Mouse (Mus musculus) kidney, postnatal 0 days (tissue): Measurements from ENCODE around the gene Ssh3. TPM values are rescaled to one million over a fixed set of nuclear protein-coding genes. Genes with fewer than 3 reads are reported as not detected.

Experiments
- ATAC-seq: fragments of 200-750 bp; cut with Nextera tagmentation; replicated peaks from 2 replicates; pipeline ENCODE4 v1.8.0; 2017; ENCODE audit warnings: low read depth, moderate number of reproducible peaks, moderate TSS enrichment, moderate library complexity; ENCODE audit not compliant: low FRiP score
- DNase-seq: peaks from one replicate; pipeline ENCODE4 v3.0.0-alpha.2; 2016; ENCODE audit warnings: low spot score
- H3K27ac ChIP-seq: fragments of 300-500 bp; sonication (generic); 2 replicates; pipeline ENCODE4 v1.5.1; 2014; ENCODE audit warnings: mild to moderate bottlenecking
- H3K27me3 ChIP-seq: fragments of 300-500 bp; sonication (generic); 2 replicates; pipeline ENCODE4 v1.6.1; 2014; ENCODE audit warnings: low read length, mixed read lengths; ENCODE audit not compliant: insufficient read depth
- H3K36me3 ChIP-seq: fragments of 300-500 bp; sonication (generic); 2 replicates; pipeline ENCODE4 v1.6.1; 2014; ENCODE audit warnings: low read length, mixed read lengths; ENCODE audit not compliant: insufficient read depth
- H3K4me1 ChIP-seq: fragments of 300-500 bp; sonication (generic); replicated peaks from 2 replicates; pipeline ENCODE4 v1.6.1; 2014; ENCODE audit warnings: antibody characterized with exemption, low read length, mixed read lengths; ENCODE audit not compliant: insufficient read depth
- H3K4me2 ChIP-seq: fragments of 300-500 bp; sonication (generic); 2 replicates; pipeline ENCODE4 v1.6.1; 2014; ENCODE audit warnings: mild to moderate bottlenecking, low read length, moderate library complexity, mixed read lengths
- H3K4me3 ChIP-seq: fragments of 300-500 bp; sonication (generic); replicated peaks from 2 replicates; pipeline ENCODE4 v1.5.1; 2014; ENCODE audit warnings: low read depth, low read length
- H3K9ac ChIP-seq: fragments of 300-500 bp; sonication (generic); 2 replicates; pipeline ENCODE4 v1.6.1; 2014; ENCODE audit warnings: low read depth, low read length
- H3K9me3 ChIP-seq: fragments of 300-500 bp; sonication (generic); replicated peaks from 2 replicates; pipeline ENCODE4 v1.6.1; 2016; ENCODE audit warnings: low read length, inconsistent platforms, mixed read lengths
- CTCF ChIP-seq: IDR thresholded peaks from 2 replicates; pipeline ENCODE4 v1.5.1; 2016; ENCODE audit warnings: antibody characterized with exemption, low read depth, mild to moderate bottlenecking, moderate library complexity
- WGBS: fragments of 180-500 bp; shearing (Covaris S2); extraction: QIAGEN DNeasy Blood & Tissue Kit; methylation state at CpG from one replicate; pipeline ENCODE4 v1.1.7; 2014; 5-methylcytosine and 5-hydroxymethylcytosine counted together
- polyA plus RNA-seq: library from polyadenylated mRNA; unstranded; fragments of >200 nt; fragmentation: Nextera tagmentation; extraction: Ambion mirVana; gene quantifications from 2 replicates; pipeline ENCODE4 v1.2.1, GENCODE M21; 2015

The Ssh3 gene
- 15.6 and 18.8 TPM in 2 replicates for polyA plus RNA-seq

DNA sequence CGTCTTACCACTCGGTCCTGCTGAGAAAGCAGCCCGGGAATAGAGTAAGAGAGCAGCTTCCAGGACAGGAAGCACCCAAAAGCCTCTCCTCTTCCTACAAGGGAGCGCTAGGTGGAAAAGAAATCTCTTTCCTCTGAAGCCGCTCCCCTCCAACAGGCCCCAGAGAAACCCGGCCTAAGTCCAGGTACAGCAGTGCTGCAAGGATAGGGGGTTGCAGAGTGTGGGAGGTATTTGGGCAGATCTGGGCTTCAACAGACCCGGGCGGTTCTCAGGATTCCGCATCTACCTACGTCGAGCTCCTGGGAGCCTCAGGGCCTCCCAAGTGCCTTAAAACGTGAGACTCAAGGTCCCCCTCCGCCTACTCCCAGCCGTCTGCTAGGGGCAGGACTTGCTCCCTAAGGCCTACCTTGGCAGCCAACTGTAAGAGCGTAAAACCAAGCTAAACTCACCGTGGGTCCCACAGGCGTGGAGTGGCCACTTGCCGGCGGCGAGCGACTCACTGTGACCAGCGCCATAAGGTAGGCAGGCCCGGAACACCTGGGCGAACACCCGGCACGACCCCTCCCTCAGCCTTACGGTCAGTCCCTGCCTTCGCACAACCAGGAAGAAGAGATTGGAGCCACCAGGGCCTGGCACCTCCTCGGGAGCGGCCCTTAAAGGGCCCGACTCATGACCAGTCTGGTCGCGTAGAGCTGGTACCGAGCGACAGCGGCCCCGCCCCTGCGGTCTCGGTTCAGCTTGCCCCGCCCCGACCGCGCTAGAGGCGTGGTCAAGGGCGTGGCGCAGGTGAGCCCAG, at the start of gene Ssh3:
TSS of gene Ssh3 (minus strand) at position 615 of the 796 bp plus-strand sequence.
- ATAC-seq: peak; percentile 92
- Histone ChIP-seq H3K9ac (peak within 1 kb of the TSS; percentile 62), H3K4me1 (0 out of 2 replicates have a peak, but pooled peaks cover 5% of the 10 kb centered on the region), H3K27ac (peak within 1 kb of the TSS; percentile 20), H3K36me3 (no peaks in the 10 kb centered on the region; the same call in 1 of the 2 replicates), H3K4me2 (peak within 1 kb of the TSS; percentile 61), H3K27me3 (no peaks in the 10 kb centered on the region), H3K4me3 (peak within 1 kb of the TSS; percentile 41), H3K9me3 (no peaks in the 10 kb centered on the region)
- WGBS: 8% methylated on average over 46 of the region's 46 CpGs
- DNase-seq: peak; percentile 70
- no peak for TF ChIP-seq CTCF

DNA sequence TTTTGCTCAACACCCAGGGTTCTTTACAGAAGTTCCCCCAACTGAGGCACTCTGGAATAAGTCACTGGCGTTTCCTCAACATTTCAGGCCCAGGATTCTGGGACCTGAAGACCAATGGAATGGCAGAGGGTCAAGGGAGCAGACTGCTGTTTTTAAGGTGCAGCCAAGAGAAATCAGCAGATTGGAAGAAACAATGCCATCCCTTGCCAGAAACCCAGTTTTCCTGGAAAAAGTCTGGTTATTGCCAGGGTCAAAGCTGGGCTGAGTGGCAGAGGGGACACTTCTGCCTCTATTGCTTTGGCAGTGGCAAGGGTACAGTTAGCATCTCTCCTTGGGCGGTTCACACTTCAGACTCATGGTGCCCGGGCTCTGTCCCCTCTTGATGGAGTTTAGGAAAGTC, 48.2 kb upstream of the Ssh3 start:
- H3K27me3 ChIP-seq: no peaks in the 10 kb centered on the region
- no peak for TF ChIP-seq CTCF
- H3K36me3 ChIP-seq: peaks cover 46% of the 10 kb centered on the region
- no peak overlapping the region for H3K27ac ChIP-seq
- no peak overlapping the region for H3K4me3 ChIP-seq
- DNase-seq: no peak
- no peak for ATAC-seq
- no peak overlapping the region for H3K9ac ChIP-seq
- WGBS: 92% methylated on average over 3 of the region's 3 CpGs
- no peak overlapping the region for H3K4me2 ChIP-seq
- H3K4me1 ChIP-seq: no peaks in the 10 kb centered on the region
- no peaks in the 10 kb centered on the region for H3K9me3 ChIP-seq

DNA sequence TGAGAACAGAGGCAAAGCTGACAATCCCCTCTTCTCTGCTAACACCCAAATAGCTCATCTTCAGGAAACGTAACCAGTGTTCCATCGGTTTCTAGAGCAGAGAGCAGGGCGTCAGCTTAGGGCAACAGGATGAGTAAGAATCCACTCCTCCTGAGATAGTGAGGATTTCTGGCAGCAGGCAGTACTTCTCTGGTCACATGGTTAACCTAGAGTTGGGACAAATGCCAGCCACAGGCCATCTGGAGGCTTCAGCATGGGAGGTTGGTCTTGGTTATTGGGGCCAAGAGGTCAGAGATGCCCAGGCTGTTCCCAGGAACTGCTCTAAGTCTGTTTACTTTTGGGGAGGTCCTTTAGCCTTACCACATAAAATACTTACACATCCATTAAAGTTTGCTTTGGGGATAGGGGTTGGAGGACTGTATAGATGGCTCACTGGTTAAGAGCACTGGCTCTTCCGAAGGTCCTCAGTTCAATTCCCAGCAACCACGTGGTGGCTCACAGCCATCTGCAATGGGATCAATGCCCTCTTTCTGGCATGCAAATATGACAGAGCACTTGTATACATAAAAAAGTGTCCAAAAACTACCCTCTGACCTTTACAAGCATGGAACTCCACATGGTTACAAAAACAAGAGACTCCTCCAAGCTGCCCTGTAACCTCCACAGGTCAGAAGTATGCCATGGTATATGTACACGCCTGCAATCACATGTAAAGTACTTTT, 46.4 kb upstream of the Ssh3 start:
- Histone ChIP-seq H3K27me3 (no peaks in the 10 kb centered on the region), H3K4me1 (no peaks in the 10 kb centered on the region), H3K4me2 (no peak overlapping the region), H3K9ac (no peak overlapping the region), H3K4me3 (no peak overlapping the region), H3K9me3 (no peaks in the 10 kb centered on the region), H3K27ac (no peak overlapping the region), H3K36me3 (peaks cover 30% of the 10 kb centered on the region)
- DNase-seq (no peak), ATAC-seq (0 out of 2 replicates have a peak, but pooled peaks have one; percentile 40)
- WGBS: 72% methylated on average over 6 of the region's 6 CpGs
- no peak for TF ChIP-seq CTCF

DNA sequence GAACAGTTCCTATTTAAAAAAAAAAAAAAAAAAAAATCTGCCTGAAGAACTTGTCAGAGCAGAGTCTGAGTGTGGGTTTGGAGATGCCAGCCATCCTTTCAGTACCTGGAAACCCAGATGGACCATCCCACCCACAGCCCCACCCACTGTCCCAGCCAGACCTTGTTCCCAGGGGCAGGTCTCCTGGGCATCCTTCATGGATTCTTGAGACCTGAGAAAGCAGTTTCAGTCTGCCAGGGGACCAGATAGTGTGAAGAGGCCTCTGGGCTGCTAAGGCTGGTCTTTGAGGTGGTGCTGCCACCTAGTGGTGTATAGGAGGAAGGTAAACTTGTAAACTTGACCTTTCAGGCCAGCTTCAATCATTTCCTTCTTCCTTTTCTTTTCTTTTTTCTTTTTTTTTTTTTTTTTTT, 40.8 kb upstream of the Ssh3 start:
- Histone ChIP-seq H3K36me3 (no peaks in the 10 kb centered on the region), H3K27me3 (no peaks in the 10 kb centered on the region), H3K4me2 (no peak overlapping the region), H3K9me3 (no peaks in the 10 kb centered on the region), H3K4me3 (no peak overlapping the region), H3K27ac (no peak overlapping the region), H3K9ac (no peak overlapping the region), H3K4me1 (peaks cover 4% of the 10 kb centered on the region; the same call in 1 of the 2 replicates)
- ATAC-seq (0 out of 2 replicates have a peak, but pooled peaks have one; percentile 25), DNase-seq (peak; percentile 94)
- peak; percentile 84 for TF ChIP-seq CTCF

DNA sequence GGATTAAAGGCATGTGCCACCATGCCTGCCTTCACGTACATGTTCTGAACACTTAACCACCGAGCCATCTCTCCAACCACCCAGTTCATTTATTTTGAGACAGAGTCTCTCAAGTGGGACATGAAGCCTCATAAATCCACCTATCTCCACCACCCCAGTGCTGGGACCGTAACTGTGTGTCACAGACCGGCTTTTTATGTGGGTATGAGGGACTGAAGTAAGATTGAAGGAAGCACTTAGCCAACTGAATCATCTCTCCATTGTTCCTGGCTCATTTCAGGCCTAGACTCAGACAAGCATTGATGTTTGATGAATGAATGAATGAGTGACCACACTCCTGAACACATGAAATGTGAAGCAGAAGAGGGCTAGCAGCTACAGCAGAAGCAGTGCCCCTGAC, 40.3 kb upstream of the Ssh3 start:
- Histone ChIP-seq H3K27me3 (no peaks in the 10 kb centered on the region), H3K4me2 (no peak overlapping the region), H3K9ac (no peak overlapping the region), H3K4me1 (peaks cover 9% of the 10 kb centered on the region), H3K4me3 (no peak overlapping the region), H3K27ac (no peak overlapping the region), H3K9me3 (no peaks in the 10 kb centered on the region), H3K36me3 (no peaks in the 10 kb centered on the region)
- 83% methylated on average over 4 of the region's 4 CpGs for WGBS
- ATAC-seq (no peak), DNase-seq (no peak)
- TF ChIP-seq CTCF: no peak

DNA sequence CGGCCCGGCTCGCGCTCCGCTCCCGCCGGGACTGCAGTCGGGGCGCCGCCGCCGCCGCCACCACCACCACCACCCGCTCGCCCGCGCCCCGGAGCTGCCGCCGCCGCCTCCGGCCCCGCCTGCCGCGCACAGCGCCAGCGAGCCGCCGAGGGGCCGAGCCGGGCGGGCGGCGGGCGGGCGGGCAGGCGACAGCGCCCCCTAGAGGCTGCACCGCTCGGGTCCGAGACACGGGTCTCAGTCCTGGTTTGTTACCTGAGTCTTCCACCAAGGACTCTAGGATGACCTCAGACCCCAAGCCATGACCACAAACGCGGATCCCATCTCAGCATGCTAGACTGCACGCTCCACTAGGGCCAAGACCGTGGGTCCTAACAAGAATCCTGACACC, 37.2 kb upstream of the Ssh3 start, which contains the start of gene Grk2:
TSS of gene Grk2 (minus strand) at position 33 of the 388 bp plus-strand sequence.
- Histone ChIP-seq H3K27me3 (no peaks in the 10 kb centered on the region), H3K4me3 (peak within 1 kb of the TSS; percentile 94), H3K4me2 (peak within 1 kb of the TSS; percentile 60), H3K9ac (peak within 1 kb of the TSS; percentile 97), H3K4me1 (peaks cover 40% of the 10 kb centered on the region), H3K9me3 (no peaks in the 10 kb centered on the region), H3K36me3 (no peaks in the 10 kb centered on the region), H3K27ac (peak within 1 kb of the TSS; percentile 92)
- ATAC-seq (peak; percentile 79), DNase-seq (peak; percentile 79)
- TF ChIP-seq CTCF: peak; percentile 69
- WGBS: under 1% methylated on average over 39 of the region's 46 CpGs
